Mouse (Mus musculus) ES-E14 (cell line): ENCODE measurements around the gene Adamts17. TPM values are rescaled to one million over a fixed set of nuclear protein-coding genes. Genes with fewer than 3 reads are reported as not detected.

Experiments used
- DNase-seq: peaks from one replicate; pipeline ENCODE4 v3.0.0-alpha.2; 2013; ENCODE audit warnings: low read depth, low spot score
- H3K27ac ChIP-seq: 2 replicates; pipeline ENCODE4 v1.5.1; 2012; ENCODE audit warnings: low read depth, mild to moderate bottlenecking, low read length, moderate library complexity, mixed read lengths; ENCODE audit not compliant: poor library complexity, insufficient read depth, severe bottlenecking
- H3K36me3 ChIP-seq: 2 replicates; pipeline ENCODE4 v1.6.1; 2012; ENCODE audit warnings: mild to moderate bottlenecking, low read length, moderate library complexity, mixed read lengths; ENCODE audit not compliant: control insufficient read depth, poor library complexity, insufficient read depth, severe bottlenecking
- H3K4me1 ChIP-seq, 2 experiments: fragments of 150-350 bp in 1 of 2; sonication (generic) in 1 of 2; 2 replicates each; pipeline ENCODE4 v1.6.1; 2012; ENCODE audit warnings: low read length in 2 of 2, mild to moderate bottlenecking in 1 of 2, mixed read lengths in 1 of 2; ENCODE audit not compliant: control insufficient read depth in 2 of 2, insufficient read depth in 2 of 2, poor library complexity in 1 of 2
- H3K4me3 ChIP-seq, 2 experiments: fragments of 150-350 bp in 1 of 2; sonication (generic) in 1 of 2; 2 replicates each; pipeline ENCODE4 v1.5.1; 2012; ENCODE audit warnings: low read length in 2 of 2, low read depth in 1 of 2, mild to moderate bottlenecking in 1 of 2, mixed read lengths in 1 of 2; ENCODE audit not compliant: insufficient read depth in 1 of 2, poor library complexity in 1 of 2, severe bottlenecking in 1 of 2
- H3K9ac ChIP-seq: 2 replicates; pipeline ENCODE4 v1.6.1; 2012; ENCODE audit warnings: low read depth, mild to moderate bottlenecking, low read length, mixed read lengths; ENCODE audit not compliant: poor library complexity, insufficient read depth, severe bottlenecking
- H3K9me3 ChIP-seq: fragments of 150-350 bp; sonication (generic); 2 replicates; pipeline ENCODE4 v1.6.1; 2012; ENCODE audit warnings: low read depth, mild to moderate bottlenecking, low read length; ENCODE audit not compliant: control insufficient read depth, insufficient read depth
- CHD2 ChIP-seq: IDR thresholded peaks from 2 replicates; pipeline ENCODE4 v1.6.1; 2014; ENCODE audit warnings: mild to moderate bottlenecking, low read depth, low read length, inconsistent platforms
- HCFC1 ChIP-seq: IDR thresholded peaks from 2 replicates; pipeline ENCODE4 v1.6.1; 2012; ENCODE audit warnings: low read length, inconsistent platforms, borderline replicate concordance; ENCODE audit not compliant: insufficient read depth
- MAFK ChIP-seq: IDR thresholded peaks from 2 replicates; pipeline ENCODE4 v1.6.1; 2014; ENCODE audit warnings: mild to moderate bottlenecking, low read depth, low read length, inconsistent platforms; ENCODE audit not compliant: insufficient read depth
- ZC3H11A ChIP-seq: IDR thresholded peaks from 2 replicates; pipeline ENCODE4 v1.6.1; 2012; ENCODE audit warnings: low read depth, mild to moderate bottlenecking, inconsistent platforms, low read length, borderline replicate concordance
- ZNF384 ChIP-seq: IDR thresholded peaks from 2 replicates; pipeline ENCODE4 v1.6.1; 2012; ENCODE audit warnings: low read depth, low read length, inconsistent platforms
- in situ Hi-C, 2 experiments: fragments of 600-800 bp; cut with MboI; formaldehyde crosslinking; loops; one replicate each; pipeline ENCODE4 v1.15.1; 2025; ENCODE audit warnings: low sequenced_read_pairs in 2 of 2, inconsistent platforms in 1 of 2; ENCODE audit not compliant: unreplicated experiment in 2 of 2
- total RNA-seq: library from RNA; depleted of rRNA; stranded (reverse); fragments of 300-350 nt; gene quantifications from 2 replicates; pipeline ENCODE4 v1.2.3, GENCODE M21; 2012

Adamts17 gene
- total RNA-seq, 1 experiment: 2.0 TPM

DNA sequence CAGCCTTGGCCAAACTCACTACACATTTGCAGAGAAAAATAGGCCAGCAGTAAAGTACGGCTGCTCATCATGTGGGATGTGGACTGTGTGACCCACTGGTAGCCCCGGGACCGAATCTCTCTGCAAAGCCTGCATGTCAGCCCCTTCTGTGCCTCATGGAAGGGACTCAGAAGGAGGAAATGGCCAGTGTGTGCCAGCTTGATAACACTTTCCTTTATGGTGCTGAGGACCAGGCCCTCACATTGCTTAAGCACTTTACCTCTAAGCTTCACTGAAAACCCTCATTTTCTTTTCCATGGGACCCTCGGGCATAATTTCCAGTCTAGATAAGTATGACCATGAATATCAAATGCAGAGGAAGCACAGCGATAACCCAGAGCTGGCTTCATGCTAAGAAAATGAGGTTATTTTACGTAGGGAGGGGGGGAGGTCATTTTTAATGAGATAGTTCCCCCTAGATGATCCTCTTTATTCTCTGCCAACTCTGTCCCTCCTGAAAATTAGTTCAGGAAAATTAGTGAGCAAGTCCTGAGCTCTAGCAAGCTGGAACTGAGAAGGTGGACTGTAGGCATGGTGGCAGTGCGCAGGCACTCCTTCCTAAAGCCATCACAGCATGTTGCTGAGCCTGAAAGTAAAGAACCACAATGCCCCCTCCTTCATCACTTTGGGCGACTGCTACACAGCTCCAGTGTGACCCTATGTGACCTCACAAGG is 127.8 kb downstream of the Adamts17 start:
- H3K4me1 ChIP-seq: no peaks in the 10 kb centered on the region

DNA sequence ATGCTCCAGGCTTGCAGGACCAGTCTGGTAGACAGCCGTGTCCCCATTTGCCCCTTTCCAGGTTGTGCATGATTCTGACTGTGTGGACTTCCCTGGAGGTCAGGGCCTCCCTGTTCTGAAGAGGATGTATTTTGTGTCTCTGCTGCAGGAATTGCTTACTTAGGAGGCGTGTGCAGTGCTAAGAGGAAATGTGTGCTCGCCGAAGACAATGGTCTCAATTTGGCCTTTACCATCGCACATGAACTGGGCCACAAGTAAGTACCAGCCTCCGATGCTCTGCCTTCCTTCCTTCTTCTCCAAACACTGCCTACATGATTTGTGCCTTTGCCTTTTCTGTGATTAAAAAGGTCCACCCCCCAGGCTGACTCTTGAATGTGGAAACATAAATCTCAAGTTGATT is 129.1 kb downstream of the Adamts17 start:
- H3K4me1 ChIP-seq: no peaks in the 10 kb centered on the region
- no peak for DNase-seq
- no peak overlapping the region for H3K9ac ChIP-seq
- no peak overlapping the region for H3K27ac ChIP-seq
- TF ChIP-seq HCFC1 (no peak), ZNF384 (no peak), MAFK (no peak), ZC3H11A (no peak), CHD2 (no peak)
- in situ Hi-C loops: no loop called here
- no peak overlapping the region for H3K4me3 ChIP-seq
- no peaks in the 10 kb centered on the region for H3K36me3 ChIP-seq
- H3K9me3 ChIP-seq: no peaks in the 10 kb centered on the region

More for the DNA sequence above, 127.8 kb downstream of the Adamts17 start:
- in situ Hi-C loops: no loop called here
- no peaks in the 10 kb centered on the region for H3K36me3 ChIP-seq
- no peak overlapping the region for H3K27ac ChIP-seq
- no peaks in the 10 kb centered on the region for H3K9me3 ChIP-seq
- no peak overlapping the region for H3K4me3 ChIP-seq
- DNase-seq: no peak
- H3K9ac ChIP-seq: no peak overlapping the region
- TF ChIP-seq HCFC1 (no peak), MAFK (no peak), ZNF384 (no peak), CHD2 (no peak), ZC3H11A (no peak)

- in situ Hi-C loops: no loop called here
- H3K4me3 ChIP-seq: no peak overlapping the region
- H3K27ac ChIP-seq: no peak overlapping the region
- no peak overlapping the region for H3K9ac ChIP-seq
- DNase-seq: no peak
- TF ChIP-seq MAFK (no peak), ZNF384 (no peak), ZC3H11A (no peak), HCFC1 (no peak), CHD2 (no peak)
- no peaks in the 10 kb centered on the region for H3K36me3 ChIP-seq
- H3K9me3 ChIP-seq: no peaks in the 10 kb centered on the region
- H3K4me1 ChIP-seq: no peaks in the 10 kb centered on the region
Observed at GRCm38 (mm10) chr7:66969199-66969598, 129.7 kb downstream of the Adamts17 start.

DNA sequence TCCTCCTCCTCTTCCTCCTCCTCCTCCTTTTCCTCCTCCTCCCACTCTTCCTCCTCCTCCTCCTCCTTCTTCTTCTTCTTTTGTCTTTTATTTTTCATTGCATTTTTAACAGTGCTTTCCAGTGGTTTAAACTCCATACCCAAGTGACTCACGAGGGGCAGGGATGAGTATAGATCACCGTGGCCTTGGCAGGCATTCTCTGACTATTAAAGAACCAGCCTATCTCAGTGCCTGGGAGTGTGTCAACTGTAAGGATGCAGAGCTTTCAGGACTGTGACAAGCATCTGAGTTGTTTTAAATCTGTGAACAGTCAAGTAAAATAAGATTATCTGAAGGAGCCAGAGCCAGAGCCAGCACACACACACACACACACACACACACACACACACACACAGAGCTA is 130.7 kb downstream of the Adamts17 start:
- H3K27ac ChIP-seq: no peak overlapping the region
- H3K4me1 ChIP-seq: no peaks in the 10 kb centered on the region
- no peak overlapping the region for H3K9ac ChIP-seq
- TF ChIP-seq CHD2 (no peak), ZC3H11A (no peak), MAFK (no peak), ZNF384 (no peak), HCFC1 (no peak)
- DNase-seq: no peak
- in situ Hi-C loops: no loop called here
- no peaks in the 10 kb centered on the region for H3K9me3 ChIP-seq
- H3K36me3 ChIP-seq: no peaks in the 10 kb centered on the region
- no peak overlapping the region for H3K4me3 ChIP-seq

GRCm38 (mm10) chr7:66970974-66971373 is 131.4 kb downstream of the Adamts17 start:
- DNase-seq: no peak
- TF ChIP-seq MAFK (no peak), ZC3H11A (no peak), ZNF384 (no peak), CHD2 (no peak), HCFC1 (no peak)
- Histone ChIP-seq H3K36me3 (no peaks in the 10 kb centered on the region), H3K27ac (no peak overlapping the region), H3K9me3 (no peaks in the 10 kb centered on the region), H3K9ac (no peak overlapping the region), H3K4me3 (no peak overlapping the region), H3K4me1 (no peaks in the 10 kb centered on the region)
- in situ Hi-C loops: no loop called here
